Mouse (Mus musculus): Measurements from ENCODE around the gene Adamts20. TPM values are rescaled to one million over a fixed set of nuclear protein-coding genes. Genes with fewer than 3 reads are reported as not detected.
"Not testable (repeated sequence)": the region's sequence is repeated elsewhere in the genome, so short reads cannot be mapped to it uniquely, and the experiment has no call there.

Adamts20 gene
- polyA plus RNA-seq, 1 experiment from 2014 or later = 7.4 TPM

DNA sequence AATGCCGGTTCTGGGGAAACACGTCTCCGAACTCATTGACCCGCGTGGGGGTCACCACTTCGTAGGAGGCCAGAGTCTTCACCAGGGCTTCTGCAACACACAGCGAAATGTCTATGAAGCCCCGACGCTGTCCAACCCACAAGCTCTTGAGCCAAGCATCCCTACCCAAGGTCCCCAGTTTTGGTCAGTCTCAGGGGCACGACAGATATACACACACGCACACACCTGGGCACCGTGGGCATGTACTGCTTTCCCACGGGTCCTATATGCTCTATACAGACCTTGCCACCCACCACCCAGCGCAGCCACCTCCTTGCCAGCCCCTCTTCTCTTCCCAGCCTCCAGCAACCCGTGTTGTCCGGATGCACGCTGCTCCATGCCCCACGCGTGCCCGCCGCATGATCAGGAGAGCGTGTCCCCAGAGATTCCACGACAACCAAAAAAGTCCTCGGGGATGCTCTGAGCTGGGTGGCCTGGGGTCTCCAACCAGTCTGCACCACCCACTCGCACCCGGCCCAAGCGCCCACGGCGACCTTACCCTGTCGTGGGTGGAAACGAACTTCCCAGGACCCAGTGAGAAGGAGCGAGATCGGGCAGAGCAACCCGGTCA is 61.7 kb downstream of the Adamts20 start:
- Histone ChIP-seq H3K9me3 (no peaks in the 10 kb centered on the region), H3K27me3 (replicated peaks) (0 out of 2 replicates have a peak, but pooled peaks cover 3% of the 10 kb centered on the region), H3K9ac (peak overlapping the region; percentile 75), H3K4me3 (peak overlapping the region; percentile 69), H3K27ac (no peak overlapping the region), H3K36me3 (no peaks in the 10 kb centered on the region; the same call in 1 of the 2 replicates), H3K4me2 (replicated peaks) (peak overlapping the region; percentile 97), H3K4me1 (peaks cover 20% of the 10 kb centered on the region)
- ATAC-seq (ENCODE audit: low FRiP score, low read depth) = peak; percentile 59; the same call in 1 of the 2 replicates
- 2% methylated on average over 34 of the region's 34 CpGs for WGBS

DNA sequence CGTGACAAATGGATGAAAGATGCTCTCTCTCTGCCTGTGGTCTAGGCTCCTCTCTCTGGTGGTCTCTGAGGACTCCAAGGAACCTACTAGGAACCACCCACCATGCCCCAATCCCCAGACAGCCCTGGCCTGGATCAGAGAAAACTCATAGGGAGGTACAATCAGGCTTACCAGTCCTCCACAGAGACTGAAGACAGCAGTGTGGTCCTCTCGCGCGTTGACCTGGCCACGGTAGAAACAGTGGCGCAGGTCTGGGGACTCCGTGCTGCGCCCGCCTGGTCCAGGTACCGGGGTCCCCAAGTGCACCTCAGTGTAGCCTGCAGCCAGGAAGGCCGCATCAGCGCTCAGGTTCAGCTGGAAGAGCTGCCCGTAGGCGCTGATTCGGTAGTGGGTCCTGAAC is 62.2 kb downstream of the Adamts20 start:
- Histone ChIP-seq H3K9me3 (no peaks in the 10 kb centered on the region), H3K9ac (peak overlapping the region; percentile 75), H3K27ac (no peak overlapping the region), H3K4me3 (peak overlapping the region; percentile 69), H3K4me1 (peaks cover 20% of the 10 kb centered on the region), H3K27me3 (replicated peaks) (0 out of 2 replicates have a peak, but pooled peaks cover 3% of the 10 kb centered on the region), H3K36me3 (no peaks in the 10 kb centered on the region; the same call in 1 of the 2 replicates), H3K4me2 (replicated peaks) (peak overlapping the region; percentile 97)
- 5% methylated on average over 15 of the region's 15 CpGs for WGBS
- ATAC-seq (ENCODE audit: low FRiP score, low read depth) = peak; percentile 8; the same call in 1 of the 2 replicates

DNA sequence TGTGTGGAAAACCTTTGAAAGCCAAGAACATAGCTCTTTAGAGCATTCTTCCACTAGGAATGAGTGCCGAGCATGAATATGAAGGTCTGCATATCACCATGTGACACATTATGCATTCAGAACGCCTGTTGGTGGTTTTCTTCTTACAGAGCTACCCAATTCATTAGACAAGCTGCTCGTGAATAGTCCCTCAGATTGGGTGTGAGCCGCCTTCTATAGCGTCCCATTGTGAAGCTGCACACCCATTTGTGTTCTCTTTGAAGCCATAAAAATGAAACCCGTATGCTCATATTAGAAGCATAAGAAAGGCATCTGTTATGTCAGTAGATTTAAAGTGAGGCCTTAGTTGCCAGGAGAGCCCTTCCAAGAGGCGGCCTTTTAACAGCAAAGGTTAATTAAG is 72.5 kb downstream of the Adamts20 start:
- 66% methylated on average over 7 of the region's 7 CpGs for WGBS
- H3K4me2 ChIP-seq (replicated peaks) = no peak overlapping the region
- H3K36me3 ChIP-seq = no peaks in the 10 kb centered on the region
- no peak overlapping the region for H3K27ac ChIP-seq
- H3K27me3 ChIP-seq (replicated peaks) = no peaks in the 10 kb centered on the region
- H3K9me3 ChIP-seq = no peaks in the 10 kb centered on the region
- H3K9ac ChIP-seq = no peak overlapping the region
- H3K4me1 ChIP-seq = no peaks in the 10 kb centered on the region
- ATAC-seq (ENCODE audit: low FRiP score, low read depth) = no peak
- no peak overlapping the region for H3K4me3 ChIP-seq

- H3K4me1 ChIP-seq; H3K9ac ChIP-seq; H3K27me3 ChIP-seq (replicated peaks); H3K4me3 ChIP-seq; H3K9me3 ChIP-seq; H3K36me3 ChIP-seq; ATAC-seq (ENCODE audit: low FRiP score, low read depth); H3K27ac ChIP-seq; H3K4me2 ChIP-seq (replicated peaks): not testable (repeated sequence)
- WGBS = 79% methylated on average over 2 of the region's 2 CpGs
Observed at GRCm38 (mm10) chr15:94390127-94390526, 75.1 kb downstream of the Adamts20 start.

DNA sequence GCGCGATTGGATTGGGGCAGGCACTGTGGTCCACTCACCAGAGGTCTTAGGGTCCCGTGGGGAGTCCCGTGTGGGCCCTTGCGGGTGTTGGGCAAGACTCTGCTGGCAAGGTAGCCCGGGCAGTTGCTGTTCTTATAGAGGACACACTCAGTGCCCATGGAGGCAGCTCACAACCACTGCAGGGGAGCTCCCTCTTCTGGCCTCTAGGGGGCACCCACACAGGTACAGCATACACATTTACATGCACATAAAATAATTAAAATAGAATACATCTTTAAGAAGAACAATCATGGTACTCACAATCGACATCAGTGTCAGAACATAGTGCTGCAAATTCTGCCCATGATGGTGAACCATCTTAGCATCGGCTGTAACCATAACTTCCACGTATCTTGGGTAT is 85.8 kb downstream of the Adamts20 start:
- Histone ChIP-seq H3K36me3 (no peaks in the 10 kb centered on the region), H3K27me3 (replicated peaks) (no peaks in the 10 kb centered on the region), H3K4me2 (replicated peaks) (no peak overlapping the region), H3K27ac (no peak overlapping the region), H3K4me3 (no peak overlapping the region), H3K9ac (no peak overlapping the region), H3K9me3 (no peaks in the 10 kb centered on the region), H3K4me1 (no peaks in the 10 kb centered on the region)
- WGBS = 96% methylated on average over 7 of the region's 9 CpGs
- no peak for ATAC-seq (ENCODE audit: low FRiP score, low read depth)

DNA sequence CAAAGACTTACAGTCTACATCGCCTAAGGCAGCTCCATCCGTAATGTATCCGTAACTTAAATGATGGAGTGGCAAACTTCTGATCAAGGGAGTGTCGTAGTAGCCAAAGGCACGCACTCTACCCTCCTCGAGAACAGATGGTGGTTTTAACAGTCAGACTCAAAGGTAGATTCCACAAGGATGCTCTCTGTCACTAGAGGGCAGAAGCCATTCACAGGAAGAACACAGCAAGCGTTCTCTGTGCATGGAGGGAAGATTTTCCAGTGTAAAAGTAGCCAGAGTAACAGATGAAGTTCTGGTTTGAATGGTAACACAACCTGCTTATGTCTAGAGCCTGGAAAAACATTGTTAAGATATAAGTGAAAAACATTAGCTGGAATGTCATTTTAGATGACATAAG is 92.7 kb downstream of the Adamts20 start:
- 82% methylated on average over 7 of the region's 7 CpGs for WGBS
- H3K9ac ChIP-seq = no peak overlapping the region
- no peak for ATAC-seq (ENCODE audit: low FRiP score, low read depth)

DNA sequence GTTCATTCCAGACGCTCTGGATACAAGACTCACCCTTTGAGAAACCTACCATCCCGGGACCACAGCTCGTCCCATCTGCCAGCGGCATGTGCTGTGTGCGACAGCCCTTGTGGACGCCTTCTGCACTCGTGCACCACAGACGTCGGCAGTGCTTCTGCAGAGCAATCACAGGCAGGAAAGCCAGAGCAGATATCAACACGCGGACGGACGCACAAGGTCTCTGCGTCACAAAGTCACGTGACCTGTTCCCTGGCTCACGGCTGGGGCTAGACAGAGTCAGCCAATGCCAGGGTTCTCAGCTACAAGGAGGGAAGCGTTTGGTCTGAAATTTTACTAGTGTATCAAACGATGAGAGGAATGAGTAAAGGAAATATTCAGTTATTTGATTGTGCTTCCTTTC is 116.2 kb downstream of the Adamts20 start:
- Histone ChIP-seq H3K27me3 (replicated peaks) (no peaks in the 10 kb centered on the region), H3K36me3 (peaks cover 30% of the 10 kb centered on the region; the same call in 1 of the 2 replicates), H3K9ac (no peak overlapping the region), H3K4me2 (replicated peaks) (no peak overlapping the region), H3K27ac (no peak overlapping the region), H3K4me1 (no peaks in the 10 kb centered on the region), H3K9me3 (no peaks in the 10 kb centered on the region), H3K4me3 (no peak overlapping the region)
- ATAC-seq (ENCODE audit: low FRiP score, low read depth) = no peak
- 94% methylated on average over 18 of the region's 18 CpGs for WGBS

More for the DNA sequence above, 92.7 kb downstream of the Adamts20 start:
- no peak overlapping the region for H3K4me3 ChIP-seq
- H3K27ac ChIP-seq = no peak overlapping the region
- no peaks in the 10 kb centered on the region for H3K4me1 ChIP-seq
- H3K36me3 ChIP-seq = no peaks in the 10 kb centered on the region
- no peaks in the 10 kb centered on the region for H3K9me3 ChIP-seq
- no peaks in the 10 kb centered on the region for H3K27me3 ChIP-seq (replicated peaks)
- H3K4me2 ChIP-seq (replicated peaks) = no peak overlapping the region

DNA sequence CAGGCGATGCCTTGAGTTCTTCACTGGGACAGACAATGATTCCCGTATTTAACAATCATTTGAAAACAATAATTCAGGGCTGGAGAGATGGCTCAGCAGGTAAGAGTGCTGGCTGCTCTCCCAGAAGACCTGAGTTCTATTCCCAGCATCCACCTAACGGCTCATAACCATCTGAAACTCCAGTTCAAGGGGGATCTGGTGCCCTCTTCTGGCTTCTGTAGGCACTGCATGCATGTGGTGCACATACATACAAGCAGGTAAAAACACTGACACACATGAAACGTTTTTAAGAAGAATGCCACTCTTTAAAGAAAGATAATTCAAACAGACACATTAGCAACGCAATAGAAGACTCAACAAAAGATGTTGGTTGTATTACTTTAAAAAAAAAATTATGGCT is 120.9 kb downstream of the Adamts20 start:
- no peaks in the 10 kb centered on the region for H3K27me3 ChIP-seq (replicated peaks)
- 90% methylated on average over 5 of the region's 5 CpGs for WGBS

DNA sequence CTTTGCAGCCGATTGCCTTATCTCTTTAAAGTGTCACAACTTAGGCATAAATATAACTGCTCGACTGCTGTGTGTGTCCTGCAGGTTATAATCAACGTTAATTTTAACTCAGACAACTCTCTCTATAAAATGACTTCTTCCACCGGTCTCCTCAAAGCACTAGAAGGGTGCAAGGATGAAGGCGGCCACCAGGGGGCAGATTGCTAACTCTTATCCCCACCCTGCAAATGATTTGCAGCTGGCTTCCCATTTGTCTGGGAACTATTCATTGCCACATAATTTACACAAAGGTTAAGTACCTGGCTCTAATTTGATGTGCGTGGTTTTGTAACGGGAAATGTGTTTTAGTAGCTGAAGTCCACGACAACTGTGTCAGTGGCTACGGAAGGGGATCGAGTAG is 122.9 kb downstream of the Adamts20 start:
- no peaks in the 10 kb centered on the region for H3K27me3 ChIP-seq (replicated peaks)
- H3K9me3 ChIP-seq = no peaks in the 10 kb centered on the region
- 46% methylated on average over 10 of the region's 10 CpGs for WGBS
- no peak overlapping the region for H3K4me2 ChIP-seq (replicated peaks)
- H3K9ac ChIP-seq = no peak overlapping the region
- H3K4me3 ChIP-seq = no peak overlapping the region
- peaks cover 21% of the 10 kb centered on the region for H3K36me3 ChIP-seq
- no peaks in the 10 kb centered on the region for H3K4me1 ChIP-seq
- ATAC-seq (ENCODE audit: low FRiP score, low read depth) = no peak
- H3K27ac ChIP-seq = no peak overlapping the region

More for the DNA sequence above, 120.9 kb downstream of the Adamts20 start:
- no peaks in the 10 kb centered on the region for H3K9me3 ChIP-seq
- no peak overlapping the region for H3K9ac ChIP-seq
- ATAC-seq (ENCODE audit: low FRiP score, low read depth) = no peak
- no peak overlapping the region for H3K4me3 ChIP-seq
- no peak overlapping the region for H3K4me2 ChIP-seq (replicated peaks)
- peaks cover 24% of the 10 kb centered on the region for H3K36me3 ChIP-seq
- H3K27ac ChIP-seq = no peak overlapping the region
- H3K4me1 ChIP-seq = no peaks in the 10 kb centered on the region

DNA sequence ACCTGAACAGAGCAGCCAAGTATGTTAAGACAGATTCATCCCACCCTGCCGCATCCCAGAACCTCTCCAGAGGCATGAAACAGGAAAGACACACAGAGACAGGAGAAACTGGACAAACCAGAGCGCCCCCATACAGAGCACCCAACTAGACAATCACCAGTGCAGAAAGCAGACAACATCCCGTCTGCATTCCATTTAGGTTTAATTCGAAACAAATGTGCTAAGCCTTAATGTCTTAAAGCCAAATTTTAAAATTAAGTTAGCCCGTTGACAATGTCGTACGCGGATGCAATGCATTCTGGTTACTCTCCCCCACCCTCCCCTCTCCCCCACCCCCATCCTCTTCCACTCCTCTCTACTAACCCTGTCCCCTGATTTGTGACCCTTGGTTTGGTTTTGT is 126.2 kb downstream of the Adamts20 start:
- H3K4me2 ChIP-seq (replicated peaks) = no peak overlapping the region
- H3K27ac ChIP-seq = no peak overlapping the region
- H3K4me3 ChIP-seq = no peak overlapping the region
- ATAC-seq (ENCODE audit: low FRiP score, low read depth) = no peak
- H3K9ac ChIP-seq = no peak overlapping the region
- no peaks in the 10 kb centered on the region for H3K9me3 ChIP-seq
- H3K27me3 ChIP-seq (replicated peaks) = no peaks in the 10 kb centered on the region
- H3K36me3 ChIP-seq = peaks cover under 1% of the 10 kb centered on the region
- WGBS = 97% methylated on average over 8 of the region's 8 CpGs
- no peaks in the 10 kb centered on the region for H3K4me1 ChIP-seq

DNA sequence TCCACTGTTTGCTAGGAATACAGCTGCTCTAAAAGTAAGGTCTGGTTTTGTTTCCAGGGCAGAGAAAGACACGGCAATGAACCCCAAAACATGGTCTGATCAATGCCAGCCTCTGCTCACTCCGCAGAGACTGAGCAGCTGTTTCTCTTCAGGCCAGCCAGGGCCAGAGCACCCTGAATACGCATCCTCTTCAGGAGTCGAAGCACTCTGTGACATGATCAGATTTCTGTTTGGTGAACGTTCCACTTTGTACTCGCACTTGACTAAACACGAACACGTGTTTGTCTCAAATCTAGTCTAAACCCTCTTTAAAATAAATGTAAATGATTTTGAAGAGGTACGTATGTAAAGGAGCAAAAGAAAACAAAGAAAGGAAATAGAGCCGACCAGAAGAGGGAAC is 130.6 kb downstream of the Adamts20 start:
- Histone ChIP-seq H3K9me3 (no peaks in the 10 kb centered on the region), H3K27ac (no peak overlapping the region), H3K4me2 (replicated peaks) (no peak overlapping the region), H3K36me3 (no peaks in the 10 kb centered on the region; the same call in 1 of the 2 replicates), H3K4me1 (no peaks in the 10 kb centered on the region), H3K4me3 (no peak overlapping the region), H3K9ac (no peak overlapping the region), H3K27me3 (replicated peaks) (no peaks in the 10 kb centered on the region)
- 66% methylated on average over 10 of the region's 10 CpGs for WGBS
- no peak for ATAC-seq (ENCODE audit: low FRiP score, low read depth)

DNA sequence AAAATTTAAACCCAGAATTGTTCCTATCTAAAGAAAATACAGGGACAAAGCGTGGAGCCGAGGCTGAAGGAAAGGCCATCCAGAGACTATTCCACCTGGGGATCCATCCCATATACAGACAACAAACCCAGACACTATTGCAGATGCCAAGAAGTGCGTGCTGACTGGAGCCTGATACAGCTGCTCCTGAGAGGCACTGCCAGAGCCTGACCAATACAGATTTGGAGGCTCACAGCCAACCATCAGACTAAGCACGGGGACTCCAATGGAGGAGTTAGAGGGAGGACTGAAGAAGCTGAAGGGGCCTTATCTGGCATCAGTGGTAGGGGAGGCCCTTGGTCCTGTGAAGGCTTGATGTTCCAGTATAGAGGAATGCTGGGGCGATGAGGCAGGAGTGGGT is 138.6 kb downstream of the Adamts20 start:
- Histone ChIP-seq H3K4me2 (replicated peaks) (no peak overlapping the region), H3K36me3 (peaks cover 4% of the 10 kb centered on the region; the same call in 1 of the 2 replicates), H3K4me3 (no peak overlapping the region), H3K4me1 (0 out of 2 replicates have a peak, but pooled peaks cover 5% of the 10 kb centered on the region), H3K27me3 (replicated peaks) (no peaks in the 10 kb centered on the region), H3K27ac (no peak overlapping the region), H3K9ac (no peak overlapping the region), H3K9me3 (no peaks in the 10 kb centered on the region)
- WGBS = 92% methylated on average over 5 of the region's 5 CpGs
- no peak for ATAC-seq (ENCODE audit: low FRiP score, low read depth)
